Mouse (Mus musculus) forebrain, embryonic 14.5 days (tissue): ENCODE data around the gene Wdr46. TPM values are rescaled to one million over a fixed set of nuclear protein-coding genes. Genes with fewer than 3 reads are reported as not detected.
A peak's percentile ranks its signal among the peaks of the same experiment; 100 is the strongest.

Experiments used
- ATAC-seq: fragments of 200-750 bp; cut with Nextera tagmentation; 2 replicates; pipeline ENCODE4 v1.8.0; 2017; ENCODE audit warnings: mild to moderate bottlenecking, moderate library complexity
- DNase-seq: peaks from one replicate; pipeline ENCODE4 v3.0.0-alpha.2; 2015; ENCODE audit warnings: low spot score
- H3K27ac ChIP-seq: fragments of 300-500 bp; sonication (generic); 2 replicates; pipeline ENCODE4 v1.5.1; 2014; ENCODE audit warnings: low read depth, mild to moderate bottlenecking, control low read depth, low read length, moderate library complexity
- H3K27me3 ChIP-seq: fragments of 300-500 bp; sonication (generic); replicated peaks from 2 replicates; pipeline ENCODE4 v1.6.1; 2014; ENCODE audit warnings: low read length, control low read depth, mixed read lengths; ENCODE audit not compliant: control insufficient read depth, insufficient read depth
- H3K36me3 ChIP-seq: fragments of 300-500 bp; sonication (generic); 2 replicates; pipeline ENCODE4 v1.6.1; 2014; ENCODE audit warnings: low read length, control low read depth; ENCODE audit not compliant: control insufficient read depth, insufficient read depth
- H3K4me1 ChIP-seq: fragments of 300-500 bp; sonication (generic); 2 replicates; pipeline ENCODE4 v1.6.1; 2014; ENCODE audit warnings: antibody characterized with exemption, low read length, control low read depth; ENCODE audit not compliant: control insufficient read depth, insufficient read depth
- H3K4me2 ChIP-seq: fragments of 300-500 bp; sonication (generic); 2 replicates; pipeline ENCODE4 v1.6.1; 2014; ENCODE audit warnings: mild to moderate bottlenecking, control low read depth, low read length
- H3K4me3 ChIP-seq: fragments of 300-500 bp; sonication (generic); 2 replicates; pipeline ENCODE4 v1.5.1; 2014; ENCODE audit warnings: low read depth, low read length, control low read depth
- H3K9ac ChIP-seq: fragments of 300-500 bp; sonication (generic); 2 replicates; pipeline ENCODE4 v1.6.1; 2014; ENCODE audit warnings: mild to moderate bottlenecking, low read length, control low read depth, moderate library complexity
- H3K9me3 ChIP-seq: fragments of 300-500 bp; sonication (generic); replicated peaks from 2 replicates; pipeline ENCODE4 v1.6.1; 2016; ENCODE audit warnings: low read length, control low read depth, mixed read lengths; ENCODE audit not compliant: control insufficient read depth
- WGBS: fragments of 180-500 bp; shearing (Covaris S2); extraction: QIAGEN DNeasy Blood & Tissue Kit; methylation state at CpG from one replicate; pipeline ENCODE4 v1.1.7; 2014; 5-methylcytosine and 5-hydroxymethylcytosine counted together
- polyA plus RNA-seq: library from polyadenylated mRNA; unstranded; fragments of >200 nt; fragmentation: Nextera tagmentation; extraction: Ambion mirVana; gene quantifications from 2 replicates; pipeline ENCODE4 v1.2.1, GENCODE M21; 2014

The Wdr46 gene
- polyA plus RNA-seq, 1 experiment from 2014 or later: 10.5 TPM

DNA sequence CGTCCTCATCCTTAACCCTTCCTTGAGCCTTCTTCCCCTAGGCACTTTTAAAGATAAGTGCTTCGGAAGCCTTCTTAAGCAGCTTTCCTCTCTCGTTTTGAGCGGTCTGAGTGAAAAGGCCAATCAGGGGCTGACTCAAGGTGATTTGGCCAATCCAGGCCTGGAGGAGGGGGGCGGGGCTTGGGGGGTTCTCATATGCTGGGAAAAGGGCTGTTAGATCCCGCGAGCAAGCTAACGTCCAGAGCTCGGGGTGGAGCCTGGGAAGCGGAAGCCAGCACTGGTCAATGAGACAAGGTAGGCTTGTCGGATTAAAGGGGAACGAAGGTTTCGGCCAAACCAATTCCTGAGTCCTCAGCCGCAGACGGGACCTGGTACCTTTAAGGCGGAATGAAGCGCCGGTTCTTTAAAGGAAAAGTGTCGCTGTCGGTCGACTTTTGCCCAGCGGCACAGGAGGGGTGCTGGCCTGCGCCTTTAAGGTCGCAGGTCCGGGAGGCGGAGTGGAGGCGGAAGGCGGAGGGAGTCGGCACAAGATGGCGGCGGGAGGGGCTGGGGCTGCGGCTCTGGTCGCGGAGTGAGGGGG is 24.7 kb upstream of the Wdr46 start, which contains the start of the genes Tapbp and Zbtb22:
TSS of gene Tapbp (plus strand) at position 229 of the 580 bp plus-strand sequence.
TSS of gene Zbtb22 (plus strand) at position 234 of the 580 bp plus-strand sequence.
- Histone ChIP-seq H3K9ac (peak within 1 kb of the TSS; percentile 61), H3K4me1 (peaks cover 24% of the 10 kb centered on the region), H3K4me2 (peak within 1 kb of the TSS; percentile 63), H3K27me3 (no peaks in the 10 kb centered on the region), H3K4me3 (peak within 1 kb of the TSS; percentile 55), H3K9me3 (no peaks in the 10 kb centered on the region), H3K27ac (peak within 1 kb of the TSS; percentile 76), H3K36me3 (peaks cover 41% of the 10 kb centered on the region)
- DNase-seq (peak; percentile 98), ATAC-seq (peak; percentile 92)
- under 1% methylated on average over 31 of the region's 34 CpGs for WGBS

DNA sequence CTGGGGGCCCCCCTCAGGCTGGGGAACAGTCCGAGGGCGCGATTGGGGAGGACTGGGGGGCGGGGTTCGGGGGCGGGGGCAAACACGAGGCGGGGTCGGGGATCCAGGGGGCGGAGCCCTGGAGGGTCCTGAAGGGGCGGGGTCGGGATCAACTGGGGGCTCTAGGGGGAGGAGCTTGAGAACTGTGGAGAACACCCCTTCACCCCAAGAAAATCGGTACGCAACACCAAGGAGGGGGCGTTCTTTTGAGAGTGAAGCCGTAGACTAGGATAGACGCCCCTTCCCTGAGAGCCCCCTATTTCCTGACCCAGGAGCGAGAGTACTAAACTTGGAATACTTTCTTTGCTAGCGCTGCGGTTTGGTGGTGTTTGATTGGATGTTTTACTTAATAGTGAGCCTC is 24.2 kb upstream of the Wdr46 start:
- H3K9ac ChIP-seq: peak overlapping the region; percentile 61
- no peaks in the 10 kb centered on the region for H3K9me3 ChIP-seq
- peak overlapping the region; percentile 55 for H3K4me3 ChIP-seq
- peaks cover 24% of the 10 kb centered on the region for H3K4me1 ChIP-seq
- under 1% methylated on average over 12 of the region's 20 CpGs for WGBS
- ATAC-seq (peak; percentile 35), DNase-seq (peak; percentile 79)
- no peaks in the 10 kb centered on the region for H3K27me3 ChIP-seq
- peak overlapping the region; percentile 63 for H3K4me2 ChIP-seq
- H3K27ac ChIP-seq: peak overlapping the region; percentile 76
- H3K36me3 ChIP-seq: peaks cover 37% of the 10 kb centered on the region

DNA sequence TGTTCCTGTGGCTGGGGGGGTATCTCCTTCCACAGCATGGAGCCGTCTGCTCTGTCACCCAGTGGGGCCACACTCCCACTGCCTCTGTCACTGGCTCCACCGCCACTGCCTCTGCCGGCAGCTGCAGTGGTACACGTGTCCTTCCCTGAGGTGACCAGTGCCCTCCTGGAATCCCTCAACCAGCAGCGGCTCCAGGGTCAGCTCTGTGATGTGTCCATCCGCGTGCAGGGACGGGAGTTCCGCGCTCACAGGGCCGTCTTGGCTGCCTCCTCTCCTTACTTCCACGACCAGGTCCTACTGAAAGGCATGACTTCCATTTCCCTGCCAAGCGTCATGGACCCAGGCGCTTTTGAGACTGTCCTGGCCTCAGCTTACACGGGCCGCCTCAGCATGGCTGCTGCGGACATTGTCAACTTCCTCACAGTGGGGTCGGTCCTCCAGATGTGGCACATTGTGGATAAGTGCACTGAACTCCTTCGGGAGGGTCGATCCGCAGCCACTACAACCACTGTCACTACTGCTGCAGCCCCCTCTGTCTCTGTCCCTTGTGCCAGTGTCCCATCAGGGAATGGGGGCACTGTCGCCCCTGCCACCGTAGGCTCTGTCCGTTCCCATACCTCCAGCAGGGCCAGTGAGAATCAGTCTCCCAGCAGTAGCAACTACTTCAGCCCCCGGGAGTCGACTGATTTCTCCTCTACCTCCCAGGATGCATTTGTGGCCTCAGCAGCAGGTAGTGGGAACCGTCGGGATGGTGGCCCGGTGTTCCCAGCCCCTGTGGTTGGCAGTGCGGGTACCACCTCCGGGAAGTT is 23.4 kb upstream of the Wdr46 start:
- H3K4me1 ChIP-seq: peaks cover 24% of the 10 kb centered on the region
- H3K4me3 ChIP-seq: peak overlapping the region; percentile 55
- H3K9ac ChIP-seq: peak overlapping the region; percentile 61; the same call in 1 of the 2 replicates
- H3K27me3 ChIP-seq: no peaks in the 10 kb centered on the region
- 77% methylated on average over 31 of the region's 31 CpGs for WGBS
- H3K9me3 ChIP-seq: no peaks in the 10 kb centered on the region
- peak overlapping the region; percentile 63 for H3K4me2 ChIP-seq
- peaks cover 29% of the 10 kb centered on the region for H3K36me3 ChIP-seq
- no peak for ATAC-seq
- DNase-seq: no peak
- no peak overlapping the region for H3K27ac ChIP-seq

DNA sequence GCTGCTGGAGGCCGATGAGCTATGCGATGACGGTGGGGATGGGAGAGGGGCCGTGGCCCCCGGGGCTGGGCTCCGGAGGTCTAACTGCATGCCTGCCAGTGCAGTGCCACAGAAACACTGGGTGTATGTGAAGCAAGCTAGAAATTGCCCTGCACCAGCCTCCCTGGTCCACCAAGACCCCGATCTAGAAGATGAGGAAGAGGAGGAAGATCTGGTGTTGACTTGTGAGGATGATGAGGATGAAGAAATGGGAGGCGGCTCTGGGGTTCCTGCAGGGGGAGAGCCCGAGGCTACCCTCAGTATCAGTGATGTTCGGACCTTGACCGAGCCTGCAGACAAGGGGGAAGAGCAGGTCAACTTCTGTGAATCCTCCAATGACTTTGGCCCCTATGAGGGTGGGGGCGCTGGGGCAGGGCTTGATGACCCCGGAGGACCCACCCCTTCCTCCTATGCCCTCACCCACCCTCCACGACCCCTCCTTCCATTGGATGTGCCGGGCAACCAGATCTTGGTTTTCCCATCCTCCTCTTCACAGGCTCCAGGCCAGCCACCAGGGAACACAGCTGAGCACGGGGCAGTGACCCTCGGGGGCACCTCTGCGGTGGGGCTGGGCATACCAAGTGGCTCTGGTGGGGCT is 22.7 kb upstream of the Wdr46 start:
- Histone ChIP-seq H3K4me2 (no peak overlapping the region), H3K9ac (no peak overlapping the region), H3K4me3 (no peak overlapping the region), H3K27ac (no peak overlapping the region), H3K27me3 (no peaks in the 10 kb centered on the region), H3K9me3 (no peaks in the 10 kb centered on the region), H3K4me1 (peaks cover 24% of the 10 kb centered on the region), H3K36me3 (peaks cover 23% of the 10 kb centered on the region)
- ATAC-seq (no peak), DNase-seq (no peak)
- WGBS: 85% methylated on average over 18 of the region's 18 CpGs

DNA sequence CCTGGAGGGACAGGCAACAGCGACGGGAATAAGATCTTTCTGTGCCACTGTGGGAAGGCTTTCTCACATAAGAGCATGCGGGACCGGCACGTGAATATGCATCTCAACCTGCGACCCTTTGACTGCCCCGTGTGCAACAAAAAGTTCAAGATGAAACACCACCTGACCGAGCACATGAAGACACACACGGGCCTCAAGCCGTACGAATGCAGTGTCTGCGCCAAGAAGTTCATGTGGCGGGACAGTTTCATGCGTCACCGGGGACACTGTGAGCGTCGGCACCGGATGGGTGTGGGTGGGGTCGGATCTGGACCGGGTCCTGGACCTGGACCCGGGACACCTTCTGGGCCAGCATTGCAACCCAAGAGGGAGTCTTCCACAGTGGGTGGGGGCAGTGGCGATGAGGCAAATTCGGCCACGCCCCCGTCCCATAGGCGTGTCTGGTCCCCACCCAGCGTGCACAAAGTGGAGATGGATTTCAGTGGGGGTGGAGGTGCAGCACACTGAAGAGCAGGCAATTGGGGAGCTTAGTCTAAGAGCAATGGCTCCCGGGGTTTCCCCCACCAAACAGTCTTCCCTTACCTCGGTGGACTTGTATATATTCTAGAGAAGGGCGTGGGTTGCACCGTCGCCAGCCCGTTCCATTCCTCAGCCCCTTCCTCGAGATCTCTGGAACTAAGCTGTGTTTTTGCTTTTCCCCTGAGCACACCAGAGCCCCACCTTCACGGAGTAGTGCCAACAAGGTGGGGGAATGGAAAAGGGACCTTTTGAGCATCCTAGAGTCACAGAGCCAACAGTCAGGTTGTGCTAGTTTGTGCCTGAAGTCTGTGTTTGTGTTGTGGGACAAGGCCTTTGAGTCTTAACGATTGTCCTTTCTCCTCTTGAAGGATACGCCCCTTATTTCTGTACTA is 21.9 kb upstream of the Wdr46 start:
- peak overlapping the region; percentile 40 for H3K4me3 ChIP-seq
- no peak for DNase-seq
- H3K9me3 ChIP-seq: no peaks in the 10 kb centered on the region
- H3K9ac ChIP-seq: no peak overlapping the region; the same call in 1 of the 2 replicates
- ATAC-seq: no peak
- WGBS: 61% methylated on average over 37 of the region's 37 CpGs
- peaks cover 17% of the 10 kb centered on the region for H3K36me3 ChIP-seq
- H3K27ac ChIP-seq: no peak overlapping the region
- H3K4me2 ChIP-seq: peak overlapping the region; percentile 87
- no peaks in the 10 kb centered on the region for H3K27me3 ChIP-seq
- peaks cover 24% of the 10 kb centered on the region for H3K4me1 ChIP-seq

DNA sequence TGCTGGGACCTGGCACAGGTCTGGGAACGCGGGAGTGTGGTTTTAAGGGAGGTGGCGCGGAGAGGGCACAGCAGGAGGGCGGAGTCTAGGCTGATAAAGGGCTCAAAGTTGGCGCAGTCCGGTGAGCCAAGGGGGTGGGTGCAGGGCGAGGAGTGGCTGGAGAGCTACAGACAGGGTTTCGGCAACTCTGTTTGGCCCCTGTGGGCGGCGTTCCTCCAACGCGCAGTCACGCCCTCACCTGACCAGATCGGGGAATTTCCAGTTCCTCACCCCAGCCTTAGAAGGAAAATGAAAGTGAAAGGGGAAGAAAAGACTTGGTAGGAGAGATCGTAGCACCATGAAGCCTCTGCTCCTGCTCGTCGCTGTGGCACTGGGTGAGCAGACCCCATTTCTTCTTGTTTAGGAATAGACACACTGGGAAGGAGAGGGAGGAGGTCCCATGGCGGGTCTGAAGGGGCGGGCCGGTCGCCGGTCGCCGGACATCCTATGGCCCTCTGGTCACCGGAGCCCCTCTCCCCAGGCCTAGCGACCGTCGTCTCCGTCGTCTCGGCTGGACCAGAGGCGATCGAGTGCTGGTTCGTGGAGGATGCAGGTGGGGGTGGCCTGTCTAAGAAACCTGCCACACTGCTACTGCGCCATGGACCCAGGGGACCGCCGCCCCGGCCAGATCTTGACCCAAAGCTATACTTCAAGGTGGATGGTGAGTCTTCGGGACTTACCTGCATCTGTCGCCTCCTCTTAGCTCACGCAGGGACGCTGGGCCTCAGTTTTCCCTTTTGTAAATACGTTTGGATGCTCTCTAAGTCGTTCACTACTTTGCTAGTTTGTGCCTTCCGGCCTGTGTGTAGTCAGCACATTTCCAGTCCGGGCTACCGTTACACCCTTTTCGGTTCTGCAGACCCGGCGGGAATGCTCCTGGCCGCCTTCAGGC is 20.8 kb upstream of the Wdr46 start:
- H3K4me1 ChIP-seq: peaks cover 24% of the 10 kb centered on the region
- no peak overlapping the region for H3K27ac ChIP-seq
- peak overlapping the region; percentile 67 for H3K9ac ChIP-seq
- peak overlapping the region; percentile 87 for H3K4me2 ChIP-seq
- ATAC-seq (no peak), DNase-seq (peak; percentile 42)
- under 1% methylated on average over 52 of the region's 52 CpGs for WGBS
- H3K36me3 ChIP-seq: peaks cover 6% of the 10 kb centered on the region
- H3K4me3 ChIP-seq: peak overlapping the region; percentile 40
- H3K27me3 ChIP-seq: no peaks in the 10 kb centered on the region
- H3K9me3 ChIP-seq: no peaks in the 10 kb centered on the region

DNA sequence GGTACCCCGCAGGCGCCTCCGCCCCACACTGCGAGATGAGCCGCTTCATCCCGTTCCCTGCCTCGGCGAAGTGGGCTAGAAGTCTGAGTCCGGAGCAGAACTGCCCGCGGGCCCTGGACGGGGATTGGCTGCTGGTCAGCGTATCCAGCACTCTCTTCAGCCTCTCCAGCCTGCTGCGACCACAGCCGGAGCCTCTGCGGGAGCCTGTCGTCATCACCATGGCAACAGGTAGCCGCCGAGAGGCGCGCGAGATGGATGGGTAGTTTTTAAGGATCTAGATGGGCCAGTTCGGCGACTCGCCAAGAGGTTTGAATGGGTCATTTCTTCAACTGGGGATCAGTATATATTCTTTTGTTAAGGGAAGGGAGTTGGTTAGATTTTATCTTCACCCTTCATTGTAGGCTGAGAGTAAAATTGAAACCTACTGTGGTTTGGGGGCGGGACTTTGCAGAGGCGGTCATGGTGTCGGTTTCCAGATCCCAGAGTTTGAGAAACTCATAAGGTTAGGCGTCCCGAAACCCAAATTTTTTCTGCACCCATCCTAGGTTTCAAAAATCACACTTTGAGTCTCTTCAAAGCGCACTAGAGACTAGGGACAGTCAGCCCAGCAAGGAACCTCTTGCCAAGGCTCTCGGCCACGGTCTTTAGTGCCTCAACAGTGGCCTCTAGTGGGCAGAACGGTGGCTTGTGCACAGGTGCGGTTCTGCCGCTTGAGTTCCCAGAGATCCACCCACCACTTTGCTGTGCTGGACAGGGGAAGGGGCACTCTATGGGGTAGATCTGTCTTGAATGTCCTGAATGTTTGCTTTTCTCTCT is 20.0 kb upstream of the Wdr46 start:
- WGBS: under 1% methylated on average over 35 of the region's 36 CpGs
- Histone ChIP-seq H3K27ac (no peak overlapping the region), H3K27me3 (no peaks in the 10 kb centered on the region), H3K4me2 (peak overlapping the region; percentile 87), H3K4me3 (peak overlapping the region; percentile 40), H3K9ac (peak overlapping the region; percentile 67), H3K36me3 (no peaks in the 10 kb centered on the region; the same call in 1 of the 2 replicates), H3K4me1 (peaks cover 24% of the 10 kb centered on the region), H3K9me3 (no peaks in the 10 kb centered on the region)
- DNase-seq (peak; percentile 86), ATAC-seq (peak; percentile 15)
